Mouse (Mus musculus) neural tube, embryonic 11.5 days (tissue): ENCODE measurements around the gene Babam2. TPM values are rescaled to one million over a fixed set of nuclear protein-coding genes. Genes with fewer than 3 reads are reported as not detected.

Source experiments
- ATAC-seq: fragments of 200-750 bp; cut with Nextera tagmentation; 2 replicates; pipeline ENCODE4 v1.8.0; 2017; ENCODE audit warnings: moderate number of reproducible peaks, mild to moderate bottlenecking, moderate TSS enrichment, moderate library complexity; ENCODE audit not compliant: insufficient read depth, low FRiP score, low TSS enrichment
- DNase-seq: peaks from one replicate; pipeline ENCODE4 v3.0.0-alpha.2; 2015; ENCODE audit warnings: low spot score
- H3K27ac ChIP-seq: fragments of 300-500 bp; sonication (generic); 2 replicates; pipeline ENCODE4 v1.5.1; 2014; ENCODE audit warnings: low read depth, mild to moderate bottlenecking, low read length
- H3K27me3 ChIP-seq: fragments of 300-500 bp; sonication (generic); 2 replicates; pipeline ENCODE4 v1.6.1; 2014; ENCODE audit warnings: mild to moderate bottlenecking, low read length, mixed read lengths; ENCODE audit not compliant: control insufficient read depth, insufficient read depth
- H3K36me3 ChIP-seq: fragments of 300-500 bp; sonication (generic); 2 replicates; pipeline ENCODE4 v1.6.1; 2014; ENCODE audit warnings: mild to moderate bottlenecking, low read length, moderate library complexity, mixed read lengths; ENCODE audit not compliant: control insufficient read depth, insufficient read depth
- H3K4me1 ChIP-seq: fragments of 300-500 bp; sonication (generic); 2 replicates; pipeline ENCODE4 v1.6.1; 2014; ENCODE audit warnings: low read length, mixed read lengths; ENCODE audit not compliant: control insufficient read depth, insufficient read depth
- H3K4me2 ChIP-seq: fragments of 300-500 bp; sonication (generic); 2 replicates; pipeline ENCODE4 v1.6.1; 2014; ENCODE audit warnings: low read depth, mild to moderate bottlenecking, moderate library complexity
- H3K4me3 ChIP-seq: fragments of 300-500 bp; sonication (generic); 2 replicates; pipeline ENCODE4 v1.5.1; 2014; ENCODE audit warnings: low read depth, low read length
- H3K9ac ChIP-seq: fragments of 300-500 bp; sonication (generic); 2 replicates; pipeline ENCODE4 v1.6.1; 2014; ENCODE audit warnings: mild to moderate bottlenecking, low read length
- H3K9me3 ChIP-seq: fragments of 300-500 bp; sonication (generic); 2 replicates; pipeline ENCODE4 v1.6.1; 2016; ENCODE audit warnings: low read length; ENCODE audit not compliant: control insufficient read depth
- WGBS: fragments of 180-500 bp; shearing (Covaris S2); extraction: QIAGEN DNeasy Blood & Tissue Kit; methylation state at CpG from one replicate; pipeline ENCODE4 v1.1.7; 2014; 5-methylcytosine and 5-hydroxymethylcytosine counted together
- polyA plus RNA-seq: library from polyadenylated mRNA; unstranded; fragments of >200 nt; fragmentation: Nextera tagmentation; extraction: Ambion mirVana; gene quantifications from 2 replicates; pipeline ENCODE4 v1.2.1, GENCODE M21; 2014

Babam2 gene
- polyA plus RNA-seq, 1 experiment from 2014 or later: 45.0 TPM

DNA sequence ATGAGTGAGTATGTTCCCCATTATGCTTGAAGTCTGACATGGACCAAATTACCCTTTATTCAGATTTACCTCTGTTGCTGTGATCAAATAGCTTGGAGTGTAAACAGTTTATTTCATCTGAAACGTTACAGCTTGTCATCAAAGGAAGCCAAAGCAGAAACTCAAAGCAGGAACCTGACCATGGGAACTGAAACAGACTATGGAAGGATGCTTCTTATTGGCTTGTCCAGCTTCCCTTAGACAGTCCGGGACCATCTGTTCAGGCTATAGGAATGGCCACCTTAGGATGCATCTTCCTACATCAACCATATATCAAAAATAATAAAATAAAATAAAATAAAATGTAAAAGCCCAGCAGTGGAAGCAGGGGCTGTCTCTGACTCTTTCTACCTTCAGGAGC lies 183.0 kb downstream of the Babam2 start:
- no peak overlapping the region for H3K4me2 ChIP-seq
- H3K9ac ChIP-seq: no peak overlapping the region
- no peaks in the 10 kb centered on the region for H3K4me1 ChIP-seq
- ATAC-seq: no peak
- H3K27ac ChIP-seq: no peak overlapping the region
- WGBS: 76% methylated on average over 2 of the region's 2 CpGs
- DNase-seq: no peak
- H3K4me3 ChIP-seq: no peak overlapping the region
- no peaks in the 10 kb centered on the region for H3K36me3 ChIP-seq
- H3K27me3 ChIP-seq: no peaks in the 10 kb centered on the region
- no peaks in the 10 kb centered on the region for H3K9me3 ChIP-seq

DNA sequence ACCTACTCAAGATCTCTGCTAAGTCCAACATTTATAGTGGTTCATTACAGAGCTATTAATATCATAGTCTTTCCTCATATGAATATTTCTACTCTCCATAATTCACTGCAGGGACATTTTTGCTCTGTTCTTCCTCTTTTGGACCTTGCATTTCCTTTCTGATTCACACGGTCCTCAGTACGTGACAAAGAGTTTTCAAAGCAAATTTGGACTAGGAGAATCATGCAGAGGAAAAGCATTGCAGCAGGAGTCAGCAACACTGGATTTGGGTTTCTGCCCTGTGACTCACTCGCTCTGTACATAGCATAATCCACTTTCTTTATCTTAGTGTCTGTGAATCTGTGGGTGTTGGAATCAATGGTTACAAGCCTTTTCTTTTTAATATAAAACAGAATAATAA lies 184.8 kb downstream of the Babam2 start:
- no peak overlapping the region for H3K27ac ChIP-seq
- ATAC-seq (no peak), DNase-seq (no peak)
- no peaks in the 10 kb centered on the region for H3K27me3 ChIP-seq
- 82% methylated on average over 3 of the region's 3 CpGs for WGBS
- H3K4me2 ChIP-seq: no peak overlapping the region
- H3K4me1 ChIP-seq: no peaks in the 10 kb centered on the region
- no peaks in the 10 kb centered on the region for H3K9me3 ChIP-seq
- no peak overlapping the region for H3K9ac ChIP-seq
- H3K36me3 ChIP-seq: no peaks in the 10 kb centered on the region
- no peak overlapping the region for H3K4me3 ChIP-seq

DNA sequence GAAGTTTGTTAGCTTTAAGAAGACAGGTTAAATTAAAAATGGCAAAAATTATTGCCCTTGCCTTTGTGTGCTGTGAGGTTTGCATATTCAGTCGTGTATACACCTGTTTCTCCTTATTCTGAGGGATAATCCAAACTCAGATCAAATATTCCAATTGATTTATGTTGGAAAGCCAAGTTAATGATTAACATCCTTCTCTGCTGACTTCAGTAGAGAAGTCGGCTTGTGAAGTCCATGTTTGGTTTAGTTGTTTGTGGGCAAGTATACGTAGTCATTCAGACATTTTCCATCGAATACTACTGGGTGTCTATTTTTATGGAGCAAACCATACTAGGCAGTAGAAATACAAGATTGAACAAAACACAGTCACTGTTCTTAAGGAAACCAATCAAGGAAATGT lies 187.5 kb downstream of the Babam2 start:
- 81% methylated on average over 4 of the region's 4 CpGs for whole genome bisulfite sequencing
- Histone ChIP-seq H3K27me3 (no peaks in the 10 kb centered on the region), H3K9ac (no peak overlapping the region), H3K27ac (no peak overlapping the region), H3K36me3 (no peaks in the 10 kb centered on the region), H3K4me2 (no peak overlapping the region), H3K4me3 (no peak overlapping the region), H3K9me3 (no peaks in the 10 kb centered on the region), H3K4me1 (no peaks in the 10 kb centered on the region)
- DNase-seq (no peak), ATAC-seq (no peak)

DNA sequence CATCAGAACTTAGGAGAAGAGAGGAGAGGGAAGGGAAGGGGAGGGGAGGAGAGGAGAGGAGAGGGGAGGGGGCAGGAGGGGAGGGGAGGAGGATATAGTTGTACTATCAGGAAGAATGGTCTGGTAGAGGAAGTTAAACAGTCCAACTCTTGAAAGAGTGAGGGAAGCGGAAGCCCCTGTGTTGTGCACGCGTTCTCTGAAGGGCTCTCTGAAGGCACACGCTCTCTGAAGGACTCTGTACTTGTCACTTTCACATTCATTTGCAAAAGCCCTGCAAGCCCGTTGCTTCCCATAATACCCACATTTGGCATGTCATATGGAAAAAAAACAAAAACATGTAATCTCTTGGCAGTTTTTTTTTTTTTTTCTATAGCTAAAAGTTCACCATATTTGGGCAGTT lies 190.1 kb downstream of the Babam2 start:
- no peak overlapping the region for H3K4me2 ChIP-seq
- no peak for ATAC-seq
- H3K36me3 ChIP-seq: no peaks in the 10 kb centered on the region
- 85% methylated on average over 5 of the region's 5 CpGs for WGBS
- no peaks in the 10 kb centered on the region for H3K27me3 ChIP-seq
- H3K9me3 ChIP-seq: no peaks in the 10 kb centered on the region
- no peaks in the 10 kb centered on the region for H3K4me1 ChIP-seq
- H3K4me3 ChIP-seq: no peak overlapping the region
- no peak for DNase-seq
- H3K9ac ChIP-seq: no peak overlapping the region
- no peak overlapping the region for H3K27ac ChIP-seq

DNA sequence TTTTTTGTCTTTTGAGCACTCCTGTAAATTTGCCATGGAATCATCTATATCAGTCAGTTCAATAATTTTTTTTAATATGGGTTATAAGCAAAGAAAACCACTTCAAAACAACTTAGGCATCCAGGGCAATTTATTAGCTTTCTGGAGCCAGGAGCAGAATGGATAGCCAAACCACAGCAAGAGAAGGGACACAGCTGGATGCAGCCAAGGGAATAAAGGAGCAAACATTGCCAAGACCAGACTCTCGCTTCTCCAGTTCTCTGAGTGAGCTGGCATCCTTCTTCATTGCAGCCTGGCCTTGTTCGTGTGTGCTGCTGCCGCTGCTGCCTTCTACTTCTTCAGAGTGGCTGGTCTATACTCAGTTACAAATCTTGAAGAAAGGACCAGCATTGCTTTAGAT lies 190.9 kb downstream of the Babam2 start:
- Histone ChIP-seq H3K27ac (no peak overlapping the region), H3K9ac (no peak overlapping the region), H3K9me3 (no peaks in the 10 kb centered on the region), H3K4me1 (no peaks in the 10 kb centered on the region), H3K36me3 (no peaks in the 10 kb centered on the region), H3K4me2 (no peak overlapping the region), H3K27me3 (no peaks in the 10 kb centered on the region), H3K4me3 (no peak overlapping the region)
- no peak for DNase-seq
- ATAC-seq: no peak
- WGBS: 88% methylated on average over 3 of the region's 3 CpGs

DNA sequence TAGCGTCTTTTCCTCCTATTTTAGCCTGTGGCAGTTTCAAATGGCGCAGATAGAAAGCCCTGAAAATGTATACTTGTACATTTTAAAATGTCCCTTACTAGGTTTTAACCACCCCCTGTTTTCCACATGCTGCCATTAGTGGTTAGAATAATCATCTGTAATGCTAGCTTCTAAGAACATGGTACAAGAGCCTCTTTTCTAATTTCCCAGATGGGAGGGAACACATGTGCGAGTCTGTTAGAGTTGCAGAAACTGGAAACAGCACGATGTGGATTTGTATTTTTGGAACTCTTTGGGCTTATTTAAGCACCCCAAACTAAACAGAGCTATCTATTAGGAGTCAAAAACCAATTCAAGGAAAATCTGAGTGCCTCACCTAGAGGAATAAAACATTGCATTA lies 195.1 kb downstream of the Babam2 start:
- Histone ChIP-seq H3K27me3 (no peaks in the 10 kb centered on the region), H3K4me2 (no peak overlapping the region), H3K36me3 (no peaks in the 10 kb centered on the region), H3K9me3 (no peaks in the 10 kb centered on the region), H3K4me1 (no peaks in the 10 kb centered on the region), H3K4me3 (no peak overlapping the region), H3K27ac (no peak overlapping the region), H3K9ac (no peak overlapping the region)
- no peak for ATAC-seq
- WGBS: 88% methylated on average over 4 of the region's 4 CpGs
- no peak for DNase-seq

DNA sequence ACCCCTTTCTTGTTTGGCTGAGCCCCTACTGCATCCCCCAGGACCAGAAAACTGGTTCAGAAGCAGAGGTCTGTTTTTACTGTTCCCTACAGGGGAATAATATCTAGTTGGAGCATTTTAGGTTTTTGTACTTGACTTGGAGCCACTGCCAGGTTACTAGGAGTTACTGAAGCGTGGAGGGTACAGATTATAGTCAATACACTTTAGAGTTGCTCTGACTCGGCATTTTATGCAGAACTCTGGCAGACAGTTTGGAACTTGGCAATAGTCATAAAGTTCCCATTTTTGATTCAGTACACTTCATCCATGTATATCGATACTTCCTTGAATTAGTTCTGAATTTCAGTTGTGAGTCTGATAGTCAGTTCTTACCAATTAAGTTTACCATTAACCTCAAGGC lies 202.4 kb downstream of the Babam2 start:
- Histone ChIP-seq H3K9me3 (no peaks in the 10 kb centered on the region), H3K4me2 (no peak overlapping the region), H3K9ac (no peak overlapping the region), H3K36me3 (no peaks in the 10 kb centered on the region), H3K4me1 (no peaks in the 10 kb centered on the region), H3K27ac (no peak overlapping the region), H3K27me3 (no peaks in the 10 kb centered on the region), H3K4me3 (no peak overlapping the region)
- WGBS: 94% methylated on average over 3 of the region's 3 CpGs
- DNase-seq: no peak
- no peak for ATAC-seq

DNA sequence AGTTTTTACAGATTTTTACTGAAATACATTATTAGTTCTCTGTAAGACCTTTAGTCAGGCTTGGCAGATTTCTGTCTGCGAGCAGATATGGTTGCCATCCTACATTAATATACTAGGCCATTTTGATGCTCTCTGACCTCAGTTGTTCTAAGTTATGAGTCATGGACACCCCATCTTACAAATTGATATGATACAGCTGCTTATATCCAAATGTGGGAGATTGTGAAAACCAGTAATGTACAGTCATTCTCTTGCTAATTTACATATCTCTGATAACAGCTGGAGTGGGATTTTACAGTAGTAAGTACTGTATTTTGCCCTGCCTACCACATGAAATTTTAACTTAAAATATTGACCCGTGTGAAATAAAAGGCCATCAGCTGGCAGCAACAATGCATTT lies 204.7 kb downstream of the Babam2 start:
- H3K4me2 ChIP-seq: no peak overlapping the region
- no peaks in the 10 kb centered on the region for H3K4me1 ChIP-seq
- ATAC-seq: no peak
- no peak overlapping the region for H3K4me3 ChIP-seq
- no peak overlapping the region for H3K27ac ChIP-seq
- H3K9me3 ChIP-seq: no peaks in the 10 kb centered on the region
- WGBS: 91% methylated on average over 2 of the region's 2 CpGs
- no peaks in the 10 kb centered on the region for H3K27me3 ChIP-seq
- DNase-seq: no peak
- H3K36me3 ChIP-seq: no peaks in the 10 kb centered on the region
- no peak overlapping the region for H3K9ac ChIP-seq

DNA sequence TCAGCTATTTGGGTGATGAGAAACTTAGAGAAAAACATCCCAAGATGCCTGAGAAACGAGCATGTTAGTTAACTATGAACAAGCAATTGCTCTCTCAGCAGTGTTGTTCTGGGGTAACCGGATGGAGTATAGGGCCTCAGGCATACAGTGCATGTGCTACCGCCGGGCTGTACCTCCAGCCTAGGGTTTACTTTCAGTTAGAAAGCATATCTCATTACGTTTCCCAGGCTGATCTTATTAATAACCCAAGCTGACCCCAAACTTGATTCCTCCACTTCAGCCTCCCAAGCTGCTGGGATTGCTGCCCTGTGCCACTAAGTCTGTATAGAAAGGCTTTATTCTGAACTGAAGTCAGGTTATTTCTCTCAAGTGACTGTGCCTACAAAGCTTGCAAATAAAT lies 205.4 kb downstream of the Babam2 start:
- no peak overlapping the region for H3K4me3 ChIP-seq
- H3K4me1 ChIP-seq: no peaks in the 10 kb centered on the region
- no peak overlapping the region for H3K27ac ChIP-seq
- no peak overlapping the region for H3K9ac ChIP-seq
- DNase-seq (no peak), ATAC-seq (no peak)
- no peaks in the 10 kb centered on the region for H3K36me3 ChIP-seq
- 88% methylated on average over 5 of the region's 5 CpGs for WGBS
- H3K4me2 ChIP-seq: no peak overlapping the region
- H3K9me3 ChIP-seq: no peaks in the 10 kb centered on the region
- H3K27me3 ChIP-seq: no peaks in the 10 kb centered on the region
